Mouse (Mus musculus) heart, embryonic 10.5 days (tissue): ENCODE data around the gene Icam5. TPM values are rescaled to one million over a fixed set of nuclear protein-coding genes. Genes with fewer than 3 reads are reported as not detected.
"Not testable (repeated sequence)": the region's sequence is repeated elsewhere in the genome, so short reads cannot be mapped to it uniquely, and the experiment has no call there.

Source experiments
- DNase-seq: peaks from one replicate; pipeline ENCODE4 v3.0.0-alpha.2; 2017; ENCODE audit warnings: low spot score
- H3K27ac ChIP-seq: fragments of 300-500 bp; sonication (generic); 2 replicates; pipeline ENCODE4 v1.5.1; 2016; ENCODE audit warnings: mild to moderate bottlenecking
- H3K27me3 ChIP-seq: fragments of 300-500 bp; sonication (generic); 2 replicates; pipeline ENCODE4 v1.6.1; 2016; ENCODE audit warnings: mild to moderate bottlenecking; ENCODE audit not compliant: poor library complexity, insufficient read depth, severe bottlenecking
- H3K36me3 ChIP-seq: fragments of 300-500 bp; sonication (generic); 2 replicates; pipeline ENCODE4 v1.6.1; 2016; ENCODE audit warnings: mild to moderate bottlenecking, moderate library complexity
- H3K4me1 ChIP-seq: fragments of 300-500 bp; sonication (generic); 2 replicates; pipeline ENCODE4 v1.6.1; 2016; ENCODE audit warnings: mild to moderate bottlenecking
- H3K4me3 ChIP-seq: fragments of 300-500 bp; sonication (generic); 2 replicates; pipeline ENCODE4 v1.5.1; 2016; ENCODE audit warnings: mild to moderate bottlenecking, moderate library complexity
- H3K9me3 ChIP-seq: fragments of 300-500 bp; sonication (generic); 2 replicates; pipeline ENCODE4 v1.6.1; 2016; ENCODE audit warnings: mild to moderate bottlenecking, moderate library complexity
- WGBS: fragments of 180-500 bp; shearing (Covaris S2); methylation state at CpG from one replicate; pipeline ENCODE4 v1.1.7; 2016; 5-methylcytosine and 5-hydroxymethylcytosine counted together
- polyA plus RNA-seq: library from polyadenylated mRNA; unstranded; fragments of >200 nt; fragmentation: Nextera tagmentation; extraction: Ambion mirVana; gene quantifications from 2 replicates; pipeline ENCODE4 v1.2.1, GENCODE M21; 2016

The Icam5 gene
- 0.06 and 0.09 TPM in 2 replicates for polyA plus RNA-seq

DNA sequence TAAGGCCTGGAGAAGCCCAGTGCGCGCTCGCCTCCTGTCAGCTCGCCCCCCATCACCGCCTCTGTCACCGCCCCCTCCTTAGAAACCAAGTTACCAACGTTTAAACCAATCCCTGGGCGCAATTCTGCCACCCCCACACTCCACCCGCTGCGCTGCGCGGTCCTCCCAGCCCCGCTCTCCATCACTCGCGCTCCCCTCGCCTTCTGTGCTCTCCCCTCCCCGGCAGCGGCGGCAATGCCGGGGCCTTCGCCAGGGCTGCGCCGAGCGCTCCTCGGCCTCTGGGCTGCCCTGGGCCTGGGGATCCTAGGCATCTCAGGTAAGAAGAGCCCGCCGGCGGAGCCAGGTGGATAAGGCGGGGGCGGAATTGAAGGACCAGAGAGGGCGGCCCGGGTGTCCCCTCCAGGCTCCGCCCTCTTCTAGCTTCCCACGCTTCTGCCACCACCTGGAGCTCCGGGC lies at the start of gene Icam5:
Gene Icam5, plus strand, starts transcription at position 178 of the 456 bp plus-strand sequence.
- Histone ChIP-seq H3K4me3 (peak within 1 kb of the TSS; percentile 66), H3K9me3 (no peaks in the 10 kb centered on the region), H3K27ac (peak within 1 kb of the TSS; percentile 30; the same call in 1 of the 2 replicates), H3K36me3 (no peaks in the 10 kb centered on the region), H3K4me1 (peaks cover 68% of the 10 kb centered on the region), H3K27me3 (peaks cover 91% of the 10 kb centered on the region)
- no peak for DNase-seq
- WGBS = under 1% methylated on average over 35 of the region's 35 CpGs

DNA sequence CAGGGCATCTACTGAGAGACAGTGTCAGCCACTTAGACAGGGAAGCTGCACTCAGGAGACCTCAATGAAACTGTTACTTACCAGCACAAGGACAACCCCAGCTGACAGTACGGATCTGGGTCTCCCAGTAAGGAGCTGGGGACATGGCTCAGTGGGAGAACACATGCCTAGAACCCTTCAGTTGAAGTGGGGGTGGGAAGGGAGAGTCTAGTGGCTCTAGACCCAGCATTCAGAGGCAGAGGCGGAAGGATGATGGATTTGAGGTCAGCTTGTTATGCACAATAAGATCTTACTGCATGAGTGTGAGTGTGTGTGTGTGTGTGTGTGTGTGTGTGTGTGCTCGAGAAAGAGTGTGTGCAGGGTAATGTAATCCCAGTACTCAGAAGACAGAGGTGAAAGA lies 49.7 kb upstream of the Icam5 start:
- Histone ChIP-seq H3K4me1 (peaks cover 24% of the 10 kb centered on the region), H3K9me3 (no peaks in the 10 kb centered on the region), H3K36me3 (no peaks in the 10 kb centered on the region), H3K27me3 (peaks cover 7% of the 10 kb centered on the region), H3K4me3 (no peak overlapping the region), H3K27ac (no peak overlapping the region)
- DNase-seq = no peak
- 79% methylated on average over 3 of the region's 3 CpGs for WGBS

GRCm38 (mm10) chr9:20983169-20983568 lies 48.7 kb upstream of the Icam5 start:
- no peak for DNase-seq
- no peak overlapping the region for H3K27ac ChIP-seq
- peaks cover 14% of the 10 kb centered on the region for H3K27me3 ChIP-seq
- peaks cover 23% of the 10 kb centered on the region for H3K4me1 ChIP-seq
- no peaks in the 10 kb centered on the region for H3K36me3 ChIP-seq
- H3K4me3 ChIP-seq = no peak overlapping the region
- H3K9me3 ChIP-seq = no peaks in the 10 kb centered on the region
- WGBS = 52% methylated on average over 5 of the region's 5 CpGs

- H3K36me3 ChIP-seq = no peaks in the 10 kb centered on the region
- peaks cover 25% of the 10 kb centered on the region for H3K27me3 ChIP-seq
- WGBS = 58% methylated on average over 15 of the region's 15 CpGs
- peaks cover 18% of the 10 kb centered on the region for H3K4me1 ChIP-seq
- no peak for DNase-seq
- no peak overlapping the region for H3K4me3 ChIP-seq
- no peaks in the 10 kb centered on the region for H3K9me3 ChIP-seq
- no peak overlapping the region for H3K27ac ChIP-seq
Measured at GRCm38 (mm10) chr9:20986952-20987686, 44.8 kb upstream of the Icam5 start.

DNA sequence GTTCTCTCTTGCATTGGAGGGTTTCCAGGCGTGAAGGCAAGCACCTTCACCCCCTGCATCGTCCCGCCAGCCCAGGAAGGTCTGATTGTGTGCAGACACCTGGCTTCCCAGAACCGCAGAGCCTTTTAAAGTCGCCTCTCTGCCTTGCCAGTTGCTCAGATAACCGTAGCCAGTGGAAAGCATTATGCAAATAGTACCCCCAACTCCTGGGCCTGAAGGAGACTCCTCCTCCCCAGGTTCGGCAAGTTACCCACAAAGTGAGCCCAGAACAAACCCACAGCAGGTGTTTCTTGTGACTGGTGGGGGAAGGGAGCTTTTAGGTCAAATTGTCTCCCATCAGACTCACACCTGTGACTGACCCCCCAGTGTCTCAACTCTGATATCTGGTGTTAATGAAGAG lies 43.9 kb upstream of the Icam5 start:
- Histone ChIP-seq H3K4me1 (peaks cover 18% of the 10 kb centered on the region), H3K4me3 (no peak overlapping the region), H3K36me3 (no peaks in the 10 kb centered on the region), H3K27ac (no peak overlapping the region), H3K9me3 (no peaks in the 10 kb centered on the region), H3K27me3 (peaks cover 25% of the 10 kb centered on the region)
- DNase-seq = no peak
- 13% methylated on average over 7 of the region's 7 CpGs for WGBS

DNA sequence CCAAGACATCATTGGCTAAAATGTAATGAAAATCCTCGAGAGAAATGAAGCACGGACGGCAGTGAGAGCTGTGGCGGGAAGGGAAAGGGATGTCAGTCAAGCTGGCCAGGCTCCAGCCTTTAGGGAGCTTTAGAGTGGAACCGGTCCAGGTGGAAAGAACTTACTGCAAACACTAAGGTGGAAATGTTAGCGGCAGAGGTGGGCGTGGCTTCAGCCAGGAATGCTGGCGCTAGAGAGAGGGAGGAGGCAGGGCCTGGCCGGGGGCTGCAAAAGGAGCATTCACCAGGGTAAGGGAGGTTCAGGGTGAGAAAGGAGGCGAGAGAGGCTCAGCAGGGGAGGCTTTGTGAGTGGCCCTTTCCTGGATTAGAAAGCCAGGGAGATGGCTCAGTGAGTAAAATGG lies 41.0 kb upstream of the Icam5 start:
- 5% methylated on average over 10 of the region's 10 CpGs for WGBS
- Histone ChIP-seq H3K36me3 (no peaks in the 10 kb centered on the region), H3K27ac (peak overlapping the region; percentile 69; the same call in 1 of the 2 replicates), H3K9me3 (no peaks in the 10 kb centered on the region), H3K27me3 (peaks cover 25% of the 10 kb centered on the region), H3K4me3 (peak overlapping the region; percentile 40), H3K4me1 (peaks cover 16% of the 10 kb centered on the region)
- DNase-seq = no peak

GRCm38 (mm10) chr9:20991587-20991986 lies 40.3 kb upstream of the Icam5 start:
- Histone ChIP-seq H3K4me3 (no peak overlapping the region), H3K27me3 (peaks cover 23% of the 10 kb centered on the region), H3K27ac (no peak overlapping the region), H3K9me3 (no peaks in the 10 kb centered on the region), H3K36me3 (no peaks in the 10 kb centered on the region), H3K4me1 (peaks cover 16% of the 10 kb centered on the region)
- no peak for DNase-seq
- 93% methylated on average over 4 of the region's 4 CpGs for WGBS

GRCm38 (mm10) chr9:20993165-20993898 lies 38.5 kb upstream of the Icam5 start:
- peaks cover 12% of the 10 kb centered on the region for H3K4me1 ChIP-seq
- no peak overlapping the region for H3K27ac ChIP-seq
- no peaks in the 10 kb centered on the region for H3K36me3 ChIP-seq
- H3K27me3 ChIP-seq = peaks cover 10% of the 10 kb centered on the region; the same call in 1 of the 2 replicates
- DNase-seq = no peak
- no peaks in the 10 kb centered on the region for H3K9me3 ChIP-seq
- no peak overlapping the region for H3K4me3 ChIP-seq
- WGBS = 43% methylated on average over 5 of the region's 5 CpGs

- no peak overlapping the region for H3K4me3 ChIP-seq
- 74% methylated on average over 3 of the region's 3 CpGs for WGBS
- H3K27me3 ChIP-seq = no peaks in the 10 kb centered on the region
- DNase-seq = no peak
- H3K4me1 ChIP-seq = peaks cover 12% of the 10 kb centered on the region
- H3K9me3 ChIP-seq = no peaks in the 10 kb centered on the region
- H3K36me3 ChIP-seq = no peaks in the 10 kb centered on the region
- H3K27ac ChIP-seq = no peak overlapping the region
Measured at GRCm38 (mm10) chr9:20995069-20995468, 36.8 kb upstream of the Icam5 start.

DNA sequence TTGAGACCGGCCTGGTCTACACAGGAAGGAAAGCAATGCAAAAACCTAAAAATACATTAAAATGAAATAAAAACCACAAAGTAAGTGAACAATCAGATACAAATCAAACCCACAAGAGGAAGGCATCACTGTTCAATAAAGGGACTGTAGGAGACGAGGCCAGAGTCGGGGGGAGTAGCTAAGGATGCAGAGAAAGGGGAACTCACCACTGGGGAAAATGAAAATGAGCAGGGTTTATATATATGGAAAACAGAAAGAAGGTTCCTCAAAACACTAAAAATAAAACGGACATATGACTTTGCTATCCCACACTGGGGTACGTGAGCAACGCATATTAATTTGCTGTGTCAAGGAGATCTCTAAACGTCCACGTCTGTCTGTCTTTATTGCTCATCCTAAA lies 34.8 kb upstream of the Icam5 start:
- WGBS = 87% methylated on average over 8 of the region's 8 CpGs
- Histone ChIP-seq H3K27ac (no peak overlapping the region), H3K4me3 (no peak overlapping the region), H3K36me3 (no peaks in the 10 kb centered on the region), H3K4me1 (0 out of 2 replicates have a peak, but pooled peaks cover 6% of the 10 kb centered on the region), H3K27me3 (no peaks in the 10 kb centered on the region), H3K9me3 (no peaks in the 10 kb centered on the region)
- no peak for DNase-seq

DNA sequence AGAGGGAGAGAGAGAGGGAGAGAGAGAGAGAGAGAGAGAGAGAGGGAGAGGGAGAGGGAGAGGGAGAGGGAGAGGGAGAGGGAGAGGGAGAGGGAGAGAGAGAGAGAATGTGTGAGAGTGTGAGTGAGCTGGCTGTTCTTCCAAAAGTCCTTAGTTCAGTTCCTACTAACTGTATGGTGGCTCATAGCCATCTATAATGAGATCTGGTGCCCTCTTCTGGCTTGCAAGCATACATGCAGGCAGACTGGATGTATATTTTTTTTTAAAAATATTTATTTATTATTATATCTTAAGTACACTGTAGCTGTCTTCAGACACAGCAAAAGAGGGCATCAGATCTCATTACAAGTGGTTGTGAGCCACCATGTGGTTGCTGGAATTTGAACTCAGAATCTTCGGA lies 33.5 kb upstream of the Icam5 start:
- not testable (repeated sequence) for DNase-seq, H3K4me1 ChIP-seq, H3K4me3 ChIP-seq, H3K27me3 ChIP-seq, H3K36me3 ChIP-seq, H3K27ac ChIP-seq, H3K9me3 ChIP-seq
- 70% methylated on average over 1 of the region's 1 CpGs for WGBS

- DNase-seq = no peak
- H3K27me3 ChIP-seq = no peaks in the 10 kb centered on the region
- no peak overlapping the region for H3K4me3 ChIP-seq
- H3K36me3 ChIP-seq = peaks cover 13% of the 10 kb centered on the region
- H3K9me3 ChIP-seq = no peaks in the 10 kb centered on the region
- no peak overlapping the region for H3K27ac ChIP-seq
- H3K4me1 ChIP-seq = peaks cover 5% of the 10 kb centered on the region
Measured at GRCm38 (mm10) chr9:21000811-21001210, 31.1 kb upstream of the Icam5 start.

GRCm38 (mm10) chr9:21001651-21002200 lies 30.1 kb upstream of the Icam5 start:
- Histone ChIP-seq H3K36me3 (peaks cover 21% of the 10 kb centered on the region), H3K27ac (no peak overlapping the region), H3K9me3 (no peaks in the 10 kb centered on the region), H3K4me3 (no peak overlapping the region), H3K4me1 (peaks cover 5% of the 10 kb centered on the region), H3K27me3 (no peaks in the 10 kb centered on the region)
- no peak for DNase-seq
- 65% methylated on average over 6 of the region's 6 CpGs for WGBS
